In genomic region chr12:117808355-117809326, GRCm38 (mm10) we compare ENCODE assay signal across 9 mouse cellular contexts. TPM values are rescaled to one million over a fixed set of nuclear protein-coding genes. Genes with fewer than 3 reads are reported as not detected.
DNase-seq lines count a peak whose midpoint lies in the region; ATAC-seq and TF ChIP-seq lines count a peak whose summit lies in the region.
"Had no signal": no experiment of that assay in that cellular context is flagged by ENCODE, and none has a peak within 500 bp of the region (broad histone marks: within the 10 kb centered on the region; RNA-seq: fewer than 3 reads in every experiment).

No protein-coding gene starts in this region.

- no peak overlapping the region for H3K4me3 ChIP-seq in intestine, embryonic 15.5 days (replicated peaks)
- H3K4me3 ChIP-seq in intestine, postnatal 0 days (ENCODE audit: low read depth, low read length), result no peak overlapping the region
- 0 out of 2 replicates have a peak overlapping the region, but pooled peaks have one; percentile 8 for H3K4me3 ChIP-seq in embryonic facial prominence, embryonic 14.5 days (ENCODE audit: low read depth, low read length)
- H3K4me3 ChIP-seq in limb, embryonic 11.5 days (ENCODE audit: low read depth, low read length), result no peak overlapping the region
- H3K4me3 ChIP-seq in neural tube, embryonic 15.5 days (replicated peaks), result peak overlapping the region; percentile 21

- no peaks in the 10 kb centered on the region for H3K9me3 ChIP-seq in intestine, embryonic 15.5 days
- H3K9me3 ChIP-seq in intestine, postnatal 0 days (ENCODE audit: control insufficient read depth), result no peaks in the 10 kb centered on the region
- no peaks in the 10 kb centered on the region for H3K9me3 ChIP-seq in embryonic facial prominence, embryonic 14.5 days (ENCODE audit: control insufficient read depth, low read length)
- H3K9me3 ChIP-seq in limb, embryonic 11.5 days (ENCODE audit: control insufficient read depth, low read length), result no peaks in the 10 kb centered on the region
- no peaks in the 10 kb centered on the region for H3K9me3 ChIP-seq in neural tube, embryonic 15.5 days (replicated peaks)

- no peaks in the 10 kb centered on the region for H3K27me3 ChIP-seq in intestine, embryonic 15.5 days (replicated peaks)
- H3K27me3 ChIP-seq in intestine, postnatal 0 days (replicated peaks; ENCODE audit: control insufficient read depth, insufficient read depth, low read length), result 0 out of 2 replicates have a peak, but pooled peaks cover 2% of the 10 kb centered on the region
- H3K27me3 ChIP-seq in embryonic facial prominence, embryonic 14.5 days (replicated peaks; ENCODE audit: control insufficient read depth, insufficient read depth, low read length), result no peaks in the 10 kb centered on the region
- H3K27me3 ChIP-seq in limb, embryonic 11.5 days (ENCODE audit: control insufficient read depth, insufficient read depth, low read length), result no peaks in the 10 kb centered on the region
- peaks cover 15% of the 10 kb centered on the region; the same call in 1 of the 2 replicates for H3K27me3 ChIP-seq in neural tube, embryonic 15.5 days (replicated peaks)

- H3K36me3 ChIP-seq in intestine, embryonic 15.5 days, result no peaks in the 10 kb centered on the region
- no peaks in the 10 kb centered on the region for H3K36me3 ChIP-seq in intestine, postnatal 0 days (ENCODE audit: control insufficient read depth, insufficient read depth)
- H3K36me3 ChIP-seq in embryonic facial prominence, embryonic 14.5 days (ENCODE audit: control insufficient read depth, insufficient read depth, low read length), result no peaks in the 10 kb centered on the region
- H3K36me3 ChIP-seq in limb, embryonic 11.5 days (ENCODE audit: control insufficient read depth, insufficient read depth, low read length), result no peaks in the 10 kb centered on the region
- no peaks in the 10 kb centered on the region for H3K36me3 ChIP-seq in neural tube, embryonic 15.5 days

- no peak overlapping the region for H3K27ac ChIP-seq in intestine, embryonic 15.5 days
- no peak overlapping the region for H3K27ac ChIP-seq in intestine, postnatal 0 days (ENCODE audit: low read depth, low read length)
- no peak overlapping the region for H3K27ac ChIP-seq in embryonic facial prominence, embryonic 14.5 days (replicated peaks; ENCODE audit: low read depth, low read length)
- H3K27ac ChIP-seq in limb, embryonic 11.5 days (replicated peaks; ENCODE audit: low read depth, low read length), result no peak overlapping the region
- no peak overlapping the region for H3K27ac ChIP-seq in neural tube, embryonic 15.5 days (replicated peaks)

- no peak for DNase-seq in embryonic facial prominence, embryonic 14.5 days (ENCODE audit: low spot score)
- DNase-seq in limb, embryonic 11.5 days (ENCODE audit: low spot score), result no peak
- DNase-seq in urinary bladder, postnatal 36 days (ENCODE audit: low spot score in 2 of 2), result no peak
- DNase-seq in layer of hippocampus, adult 8-10 months (ENCODE audit: low spot score in 2 of 2), result no peak
- DNase-seq in adrenal gland, adult 18-20 months (ENCODE audit: low spot score in 2 of 2), result no peak
- DNase-seq: adrenal gland, postnatal 36 days had no signal

- no peak for TF ChIP-seq CTCF in intestine, postnatal 0 days (IDR thresholded peaks at IDR 0.05; ENCODE audit: low read depth)

- H3K4me1 ChIP-seq in intestine, embryonic 15.5 days (replicated peaks), result no peaks in the 10 kb centered on the region
- H3K4me1 ChIP-seq in intestine, postnatal 0 days (replicated peaks; ENCODE audit: control insufficient read depth, insufficient read depth, low read length), result no peaks in the 10 kb centered on the region
- peaks cover 4% of the 10 kb centered on the region; the same call in 1 of the 2 replicates for H3K4me1 ChIP-seq in embryonic facial prominence, embryonic 14.5 days (ENCODE audit: control insufficient read depth, insufficient read depth, low read length)
- no peaks in the 10 kb centered on the region for H3K4me1 ChIP-seq in limb, embryonic 11.5 days (ENCODE audit: control insufficient read depth, insufficient read depth, low read length)
- H3K4me1 ChIP-seq in neural tube, embryonic 15.5 days, result peaks cover 50% of the 10 kb centered on the region

- H3K4me2 ChIP-seq in intestine, embryonic 15.5 days (replicated peaks), result peak overlapping the region; percentile 31; the same call in 1 of the 2 replicates
- no peak overlapping the region for H3K4me2 ChIP-seq in intestine, postnatal 0 days (replicated peaks; ENCODE audit: low read depth)
- H3K4me2 ChIP-seq in embryonic facial prominence, embryonic 14.5 days (ENCODE audit: low read depth, low read length), result peak overlapping the region; percentile 43
- H3K4me2 ChIP-seq in limb, embryonic 11.5 days (ENCODE audit: low read depth, severe bottlenecking), result peak overlapping the region; percentile 38
- peak overlapping the region; percentile 46 for H3K4me2 ChIP-seq in neural tube, embryonic 15.5 days

- 46% methylated on average over 17 of the region's 17 CpGs for WGBS in intestine, embryonic 15.5 days
- WGBS in intestine, postnatal 0 days, result 57% methylated on average over 17 of the region's 17 CpGs
- WGBS in embryonic facial prominence, embryonic 14.5 days, result 45% methylated on average over 17 of the region's 17 CpGs
- WGBS in limb, embryonic 11.5 days, result 38% methylated on average over 17 of the region's 17 CpGs
- WGBS in neural tube, embryonic 15.5 days, result 13% methylated on average over 17 of the region's 17 CpGs

- H3K9ac ChIP-seq in intestine, embryonic 15.5 days, result no peak overlapping the region
- no peak overlapping the region for H3K9ac ChIP-seq in intestine, postnatal 0 days (ENCODE audit: low read depth, low read length)
- H3K9ac ChIP-seq in embryonic facial prominence, embryonic 14.5 days (ENCODE audit: low read depth, low read length), result no peak overlapping the region
- no peak overlapping the region for H3K9ac ChIP-seq in limb, embryonic 11.5 days (ENCODE audit: low read length)
- no peak overlapping the region for H3K9ac ChIP-seq in neural tube, embryonic 15.5 days (replicated peaks)

- ATAC-seq in intestine, embryonic 15.5 days, result no peak
- no peak for ATAC-seq in intestine, postnatal 0 days
- no peak for ATAC-seq in embryonic facial prominence, embryonic 14.5 days (ENCODE audit: low read depth)
- no peak for ATAC-seq in limb, embryonic 11.5 days (ENCODE audit: insufficient number of reproducible peaks, low FRiP score, low TSS enrichment, low read depth)
- ATAC-seq in neural tube, embryonic 15.5 days (ENCODE audit: low FRiP score), result no peak

RNA-seq across cellular contexts. Expression of gene Cdca7l, which starts 4.6 kb away (rescaled TPM):
- polyA plus RNA-seq in intestine, embryonic 15.5 days (2015; fragmentation: Nextera tagmentation; extraction: Ambion mirVana), result 41.2 and 42.4 TPM in 2 replicates
- polyA plus RNA-seq in intestine, postnatal 0 days (2015; fragmentation: Nextera tagmentation; extraction: Ambion mirVana), result 8.1 and 8.2 TPM in 2 replicates
- 27.8 and 35.2 TPM in 2 replicates for polyA plus RNA-seq in embryonic facial prominence, embryonic 14.5 days (2014; fragmentation: Nextera tagmentation; extraction: Ambion mirVana)
- polyA plus RNA-seq in limb, embryonic 11.5 days (2014; fragmentation: Nextera tagmentation; extraction: Ambion mirVana), result 44.2 and 49.8 TPM in 2 replicates
- polyA plus RNA-seq in neural tube, embryonic 15.5 days (2015; fragmentation: Nextera tagmentation; extraction: Ambion mirVana), result 4.3 and 12.7 TPM in 2 replicates
- total RNA-seq in layer of hippocampus, adult 8-10 months (2022), result 1 to 10 TPM in 3 of 4 experiments, under 1 TPM in 1; 0.81 to 2.7 (median 1.5) TPM
- 1 to 10 TPM; 1.7 to 2.0 TPM for total RNA-seq in adrenal gland, adult 18-20 months (2021)

Comparison
In these comparisons a context has a peak if more than half of its experiments do, and no peak if none do; other contexts are left out.
1. H3K4me3 ChIP-seq: peak in embryonic facial prominence, embryonic 14.5 days (single experiment) and neural tube, embryonic 15.5 days (single experiment); none in intestine, embryonic 15.5 days (single experiment), intestine, postnatal 0 days (single experiment) and limb, embryonic 11.5 days (single experiment).